Mouse (Mus musculus) thymus, adult 18-20 months (tissue): Measurements from ENCODE around the gene Zc3h12a.

ENCODE experiments used
- DNase-seq, 2 experiments: peaks; one replicate each; pipeline ENCODE4 v3.0.0; 2022; ENCODE audit warnings: mixed read lengths in 2 of 2

Zc3h12a gene

GRCm38 (mm10) chr4:125105354-125105753 lies 22.3 kb downstream of the Zc3h12a start:
- DNase-seq: no peak

- no peak for DNase-seq
These were observed 26.3 kb downstream of the Zc3h12a start for GRCm38 (mm10) chr4:125101334-125101733.

- DNase-seq: peak; percentile 46 to 56
These were observed 28.2 kb downstream of the Zc3h12a start for GRCm38 (mm10) chr4:125099458-125099857.

- no peak for DNase-seq
These were observed 30.2 kb downstream of the Zc3h12a start for GRCm38 (mm10) chr4:125097412-125097811.

GRCm38 (mm10) chr4:125096066-125096465 lies 31.6 kb downstream of the Zc3h12a start:
- no peak for DNase-seq

- no peak for DNase-seq
These were observed 34.6 kb downstream of the Zc3h12a start for GRCm38 (mm10) chr4:125093031-125093430.

GRCm38 (mm10) chr4:125085346-125085841 lies 42.2 kb downstream of the Zc3h12a start:
- DNase-seq: peak in 1 of 2 experiments; percentile 55

- peak; percentile 78 to 80 for DNase-seq
These were observed 43.0 kb downstream of the Zc3h12a start, which contains the start of gene Meaf6 for GRCm38 (mm10) chr4:125084403-125085345. Gene Meaf6 (plus strand): TSS chr4:125085134.

- DNase-seq: no peak
These were observed 48.9 kb downstream of the Zc3h12a start for GRCm38 (mm10) chr4:125078698-125079097.

- DNase-seq: no peak
These were observed 49.9 kb downstream of the Zc3h12a start for GRCm38 (mm10) chr4:125077700-125078099.
